Mouse (Mus musculus) heart, postnatal 0 days (tissue): ENCODE measurements at regions not wholly inside any gene's neighbourhood (a gene's known extent, or its start where the extent isn't known, plus 50 kb on each side); places are given as distances from the start of the nearest gene placed in this dataset.

Source experiments
- ATAC-seq: fragments of 200-750 bp; cut with Nextera tagmentation; 2 replicates; pipeline ENCODE4 v1.8.0; 2017; ENCODE audit warnings: low read depth, moderate number of reproducible peaks, moderate library complexity; ENCODE audit not compliant: insufficient read depth
- DNase-seq: peaks from one replicate; pipeline ENCODE4 v3.0.0-alpha.2; 2016; ENCODE audit warnings: low spot score
- H3K27ac ChIP-seq: fragments of 300-500 bp; sonication (generic); 2 replicates; pipeline ENCODE4 v1.5.1; 2014; ENCODE audit warnings: low read depth, mild to moderate bottlenecking
- H3K27me3 ChIP-seq: fragments of 300-500 bp; sonication (generic); 2 replicates; pipeline ENCODE4 v1.6.1; 2014; ENCODE audit warnings: low read length, mixed read lengths; ENCODE audit not compliant: control insufficient read depth, insufficient read depth
- H3K36me3 ChIP-seq: fragments of 300-500 bp; sonication (generic); replicated peaks from 2 replicates; pipeline ENCODE4 v1.6.1; 2014; ENCODE audit warnings: low read length, mixed read lengths; ENCODE audit not compliant: control insufficient read depth, insufficient read depth
- H3K4me1 ChIP-seq: fragments of 300-500 bp; sonication (generic); 2 replicates; pipeline ENCODE4 v1.6.1; 2014; ENCODE audit warnings: antibody characterized with exemption; ENCODE audit not compliant: control insufficient read depth, insufficient read depth
- H3K4me2 ChIP-seq: fragments of 300-500 bp; sonication (generic); 2 replicates; pipeline ENCODE4 v1.6.1; 2014; ENCODE audit warnings: low read depth, mild to moderate bottlenecking, low read length, moderate library complexity
- H3K4me3 ChIP-seq: fragments of 300-500 bp; sonication (generic); 2 replicates; pipeline ENCODE4 v1.5.1; 2014; ENCODE audit warnings: low read depth, low read length
- H3K9ac ChIP-seq: fragments of 300-500 bp; sonication (generic); replicated peaks from 2 replicates; pipeline ENCODE4 v1.6.1; 2014; ENCODE audit warnings: low read depth, low read length, mixed read lengths
- H3K9me3 ChIP-seq: fragments of 300-500 bp; sonication (generic); replicated peaks from 2 replicates; pipeline ENCODE4 v1.6.1; 2016; ENCODE audit warnings: low read length; ENCODE audit not compliant: control insufficient read depth
- CTCF ChIP-seq: IDR thresholded peaks from 2 replicates; pipeline ENCODE4 v1.5.1; 2016; ENCODE audit warnings: antibody characterized with exemption, control low read depth, low read depth
- EP300 ChIP-seq: IDR thresholded peaks from 2 replicates; pipeline ENCODE4 v1.6.1; 2016; ENCODE audit warnings: antibody characterized with exemption, low read depth
- WGBS: fragments of 180-500 bp; shearing (Covaris S2); extraction: QIAGEN DNeasy Blood & Tissue Kit; methylation state at CpG from one replicate; pipeline ENCODE4 v1.1.7; 2014; 5-methylcytosine and 5-hydroxymethylcytosine counted together

GRCm38 (mm10) chr8:78024964-78025363 is 188.1 kb upstream of the Ttc29 start:
- ATAC-seq (peak; percentile 91), DNase-seq (peak; percentile 88)
- H3K4me1 ChIP-seq = peaks cover 38% of the 10 kb centered on the region
- no peak overlapping the region for H3K4me3 ChIP-seq
- H3K27me3 ChIP-seq = no peaks in the 10 kb centered on the region
- H3K9me3 ChIP-seq = no peaks in the 10 kb centered on the region
- no peaks in the 10 kb centered on the region for H3K36me3 ChIP-seq
- WGBS = 39% methylated on average over 5 of the region's 5 CpGs
- H3K9ac ChIP-seq = no peak overlapping the region
- H3K4me2 ChIP-seq = no peak overlapping the region
- TF ChIP-seq CTCF = no peak
- TF ChIP-seq EP300 = peak; percentile 99
- H3K27ac ChIP-seq = peak overlapping the region; percentile 79

DNA sequence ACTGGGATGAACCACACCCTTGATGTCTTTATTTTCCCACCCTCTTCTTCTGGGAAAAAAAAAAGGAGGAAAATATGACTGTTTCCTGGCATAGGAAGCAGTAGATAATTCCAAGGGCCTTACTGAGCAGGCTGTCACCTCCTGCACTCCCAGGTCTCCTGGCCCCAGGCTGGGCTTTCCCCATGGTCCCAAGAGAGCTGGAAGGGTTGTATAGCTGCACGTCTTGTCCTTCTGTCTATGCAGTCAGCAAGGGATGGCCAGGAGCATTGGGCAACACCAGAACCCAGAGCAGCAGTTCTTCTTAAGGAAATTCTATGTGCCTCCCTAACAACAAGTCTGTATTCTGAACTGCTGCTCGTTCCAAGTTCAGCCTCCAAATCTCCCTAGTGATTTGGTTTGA is 185.7 kb upstream of the Ttc29 start:
- no peak for DNase-seq
- no peak overlapping the region for H3K27ac ChIP-seq
- H3K9me3 ChIP-seq = no peaks in the 10 kb centered on the region
- no peak for ATAC-seq
- TF ChIP-seq EP300 (no peak), CTCF (no peak)
- H3K4me2 ChIP-seq = no peak overlapping the region
- no peaks in the 10 kb centered on the region for H3K27me3 ChIP-seq
- WGBS = 71% methylated on average over 2 of the region's 2 CpGs
- no peak overlapping the region for H3K4me3 ChIP-seq
- peaks cover 32% of the 10 kb centered on the region for H3K4me1 ChIP-seq
- no peak overlapping the region for H3K9ac ChIP-seq
- H3K36me3 ChIP-seq = no peaks in the 10 kb centered on the region

DNA sequence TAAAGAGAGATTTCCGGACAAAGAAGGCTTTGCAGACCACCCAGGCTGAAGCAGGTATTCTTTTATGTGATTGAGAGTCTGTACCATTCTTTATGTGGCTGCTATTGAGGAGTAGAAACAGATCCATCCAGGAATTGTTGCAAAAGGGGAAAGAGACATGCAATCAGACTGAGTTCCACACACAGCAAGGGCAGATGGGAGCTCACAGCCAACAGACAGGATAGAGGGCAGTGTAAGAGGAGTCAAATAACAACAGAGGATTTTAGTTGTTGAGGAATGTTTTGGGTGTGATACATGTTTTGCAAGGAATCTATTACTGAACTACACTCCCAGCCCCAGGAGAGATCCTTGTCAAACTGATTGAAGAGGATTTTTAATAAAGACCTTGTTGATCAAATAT is 184.2 kb upstream of the Ttc29 start:
- Histone ChIP-seq H3K36me3 (no peaks in the 10 kb centered on the region), H3K9ac (no peak overlapping the region), H3K4me3 (no peak overlapping the region), H3K4me2 (no peak overlapping the region), H3K27ac (no peak overlapping the region), H3K9me3 (no peaks in the 10 kb centered on the region), H3K4me1 (peaks cover 18% of the 10 kb centered on the region), H3K27me3 (no peaks in the 10 kb centered on the region)
- ATAC-seq (no peak), DNase-seq (no peak)
- TF ChIP-seq EP300 (no peak), CTCF (no peak)
- 79% methylated on average over 1 of the region's 1 CpGs for WGBS

GRCm38 (mm10) chr8:78031811-78032210 is 181.3 kb upstream of the Ttc29 start:
- TF ChIP-seq CTCF = no peak
- TF ChIP-seq EP300 = no peak
- WGBS = 69% methylated on average over 4 of the region's 4 CpGs

GRCm38 (mm10) chr8:78034687-78035086 is 178.4 kb upstream of the Ttc29 start:
- H3K4me1 ChIP-seq = 0 out of 2 replicates have a peak, but pooled peaks cover 6% of the 10 kb centered on the region
- H3K27me3 ChIP-seq = no peaks in the 10 kb centered on the region
- no peak for ATAC-seq
- H3K27ac ChIP-seq = no peak overlapping the region
- H3K9ac ChIP-seq = no peak overlapping the region
- 70% methylated on average over 4 of the region's 4 CpGs for WGBS
- no peaks in the 10 kb centered on the region for H3K36me3 ChIP-seq
- H3K9me3 ChIP-seq = no peaks in the 10 kb centered on the region
- no peak overlapping the region for H3K4me2 ChIP-seq
- no peak for DNase-seq
- no peak overlapping the region for H3K4me3 ChIP-seq
- TF ChIP-seq EP300 (no peak), CTCF (no peak; the same call in 1 of the 2 replicates)

More at GRCm38 (mm10) chr8:78031811-78032210, 181.3 kb upstream of the Ttc29 start:
- Histone ChIP-seq H3K9me3 (no peaks in the 10 kb centered on the region), H3K27me3 (no peaks in the 10 kb centered on the region), H3K27ac (peak overlapping the region; percentile 5; the same call in 1 of the 2 replicates), H3K9ac (no peak overlapping the region), H3K4me1 (0 out of 2 replicates have a peak, but pooled peaks cover 10% of the 10 kb centered on the region), H3K4me3 (no peak overlapping the region), H3K36me3 (no peaks in the 10 kb centered on the region), H3K4me2 (no peak overlapping the region)
- DNase-seq = no peak
- ATAC-seq = no peak

- 52% methylated on average over 1 of the region's 1 CpGs for WGBS
Measured at GRCm38 (mm10) chr8:78037218-78037617, 175.9 kb upstream of the Ttc29 start.

More at GRCm38 (mm10) chr8:78037218-78037617, 175.9 kb upstream of the Ttc29 start:
- no peaks in the 10 kb centered on the region for H3K4me1 ChIP-seq
- H3K4me3 ChIP-seq = no peak overlapping the region
- no peaks in the 10 kb centered on the region for H3K27me3 ChIP-seq
- H3K27ac ChIP-seq = no peak overlapping the region
- H3K4me2 ChIP-seq = no peak overlapping the region
- no peak for DNase-seq
- H3K9ac ChIP-seq = no peak overlapping the region
- H3K36me3 ChIP-seq = no peaks in the 10 kb centered on the region
- no peak for TF ChIP-seq CTCF
- TF ChIP-seq EP300 = no peak
- H3K9me3 ChIP-seq = no peaks in the 10 kb centered on the region
- ATAC-seq = no peak
